Mouse (Mus musculus) megakaryocyte, adult 5-6 weeks (primary cell): Measurements from ENCODE around the gene Memo1. TPM values are rescaled to one million over a fixed set of nuclear protein-coding genes. Genes with fewer than 3 reads are reported as not detected.
"Not testable (repeated sequence)": the region's sequence is repeated elsewhere in the genome, so short reads cannot be mapped to it uniquely, and the experiment has no call there.

ENCODE experiments used
- ATAC-seq: 2 replicates; pipeline ENCODE4 v1.8.0; 2016; ENCODE audit warnings: mild to moderate bottlenecking, inconsistent platforms; ENCODE audit not compliant: poor library complexity, severe bottlenecking
- total RNA-seq, 2 experiments: library from RNA; stranded (forward) in 1 of 2; stranded (reverse) in 1 of 2; fragments of 153-499, 151-499 nt in 1 of 2; fragments of 221-1000, 200-1000 nt in 1 of 2; gene quantifications; 2 replicates each; pipeline versions ENCODE4 v1.2.3 to v1.2.4; 2015 to 2017

Memo1 gene
- total RNA-seq (2015), result 64.4 and 71.4 TPM in 2 replicates
- 59.6 and 64.4 TPM in 2 replicates for total RNA-seq (2017)

- peak; percentile 61 for ATAC-seq
Measured at GRCm38 (mm10) chr17:74295026-74295970, at the start of gene Memo1. TSS of gene Memo1 (minus strand) at chr17:74295521.

- ATAC-seq, result no peak
Measured at GRCm38 (mm10) chr17:74341151-74341550, 45.8 kb upstream of the Memo1 start.

GRCm38 (mm10) chr17:74338937-74339804 lies 43.9 kb upstream of the Memo1 start, which contains the start of gene Spast:
TSS of gene Spast (plus strand) at chr17:74338987.
- ATAC-seq, result peak; percentile 83

- peak; percentile 93 for ATAC-seq
Measured at GRCm38 (mm10) chr17:74338225-74338931, 43.1 kb upstream of the Memo1 start.

- no peak for ATAC-seq
Measured at GRCm38 (mm10) chr17:74331049-74331676, 35.8 kb upstream of the Memo1 start.

GRCm38 (mm10) chr17:74328146-74328545 lies 32.8 kb upstream of the Memo1 start:
- ATAC-seq, result peak; percentile 92

GRCm38 (mm10) chr17:74327195-74327594 lies 31.9 kb upstream of the Memo1 start:
- ATAC-seq, result not testable (repeated sequence)

- ATAC-seq, result no peak
Measured at GRCm38 (mm10) chr17:74323844-74324243, 28.5 kb upstream of the Memo1 start, which contains the start of gene Dpy30. TSS of gene Dpy30 (minus strand) at chr17:74323944.

GRCm38 (mm10) chr17:74322400-74323054 lies 27.2 kb upstream of the Memo1 start:
- ATAC-seq, result peak; percentile 56

- ATAC-seq, result no peak
Measured at GRCm38 (mm10) chr17:74318721-74319120, 23.4 kb upstream of the Memo1 start.

GRCm38 (mm10) chr17:74316309-74316863 lies 21.1 kb upstream of the Memo1 start:
- ATAC-seq, result peak; percentile 95

- peak; percentile 36 for ATAC-seq
Measured at GRCm38 (mm10) chr17:74315445-74316308, 20.4 kb upstream of the Memo1 start.

- ATAC-seq, result no peak
Measured at GRCm38 (mm10) chr17:74306021-74306420, 10.7 kb upstream of the Memo1 start.

- no peak for ATAC-seq
Measured at GRCm38 (mm10) chr17:74305616-74306015, 10.3 kb upstream of the Memo1 start.

- peak; percentile 56; the same call in 1 of the 2 replicates for ATAC-seq
Measured at GRCm38 (mm10) chr17:74304060-74304459, 8.7 kb upstream of the Memo1 start.

- ATAC-seq, result peak; percentile 56
Measured at GRCm38 (mm10) chr17:74300089-74300488, 4.8 kb upstream of the Memo1 start.

GRCm38 (mm10) chr17:74296991-74297390 lies 1.7 kb upstream of the Memo1 start:
- ATAC-seq, result not testable (repeated sequence)
